Mouse (Mus musculus) retina, postnatal 1 day (tissue): ENCODE measurements around the gene Taldo1.
A peak's percentile ranks its signal among the peaks of the same experiment; 100 is the strongest.

Source experiments
- DNase-seq: peaks from one replicate; pipeline ENCODE4 v3.0.0-alpha.2; 2012

The Taldo1 gene

DNA sequence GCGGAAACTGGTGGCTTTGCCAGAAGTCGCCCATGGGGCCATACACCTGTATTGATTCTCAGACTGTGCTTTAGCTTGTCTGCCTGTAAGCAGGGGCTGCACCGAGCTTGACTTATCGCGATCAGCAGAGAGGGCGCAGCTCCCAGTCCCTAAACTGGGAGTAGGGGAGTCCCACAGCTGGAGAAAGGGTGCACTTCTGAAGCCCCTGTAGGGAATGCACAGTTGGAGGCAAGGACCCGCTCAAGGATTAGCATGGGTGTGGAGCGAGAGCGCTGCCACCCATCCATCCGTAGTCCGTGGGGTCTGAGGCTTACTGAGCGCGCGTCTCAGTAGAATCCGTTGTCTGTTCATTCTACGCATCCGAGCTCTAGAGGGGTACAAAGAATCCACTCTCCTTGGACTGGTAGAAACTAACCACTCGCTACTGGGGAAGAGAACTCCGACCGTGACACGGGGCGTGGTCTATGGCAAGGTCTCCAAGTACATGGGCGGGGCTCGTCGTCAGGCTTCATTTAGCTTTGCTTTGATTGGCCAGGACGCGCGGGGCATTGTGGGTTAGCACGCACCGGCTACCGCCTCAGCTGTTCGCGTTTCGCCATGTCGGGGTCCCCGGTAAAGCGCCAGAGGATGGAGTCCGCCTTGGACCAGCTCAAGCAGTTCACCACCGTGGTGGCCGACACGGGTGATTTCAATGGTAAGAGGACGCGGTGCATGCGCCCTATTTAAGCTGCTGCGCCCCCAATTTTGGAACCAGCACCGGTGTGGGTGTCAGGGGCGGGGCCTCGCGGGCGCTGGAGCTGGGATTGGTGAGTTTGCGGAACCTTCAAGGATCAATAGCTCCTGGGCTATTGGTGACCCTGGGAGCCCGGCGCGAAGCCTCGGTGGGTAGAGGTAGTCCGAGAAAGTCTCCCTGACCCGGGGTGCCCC is at the start of gene Taldo1:
Gene Taldo1 (plus strand): TSS at position 575 of the 927 bp plus-strand sequence.
- DNase-seq: peak; percentile 97

DNA sequence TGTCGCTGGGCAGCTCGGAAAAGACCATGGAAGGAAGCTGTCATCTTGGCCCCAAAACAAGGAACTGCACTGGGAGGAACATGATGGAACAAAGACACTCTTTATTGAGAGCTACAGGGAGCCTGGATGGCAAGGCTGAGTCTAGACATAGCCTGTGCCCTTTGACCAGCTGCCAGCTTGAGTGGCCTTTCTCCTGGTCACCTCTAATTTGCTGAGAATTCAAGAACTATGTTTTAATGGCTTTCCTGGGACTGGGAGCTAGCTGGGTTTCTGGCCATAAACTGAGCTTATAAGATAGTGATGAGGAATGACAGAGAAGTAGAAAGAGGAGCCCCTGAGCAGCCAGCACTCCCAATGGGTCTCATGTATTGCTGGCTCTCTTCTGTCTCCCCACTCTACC is 48.8 kb upstream of the Taldo1 start:
- DNase-seq: no peak

DNA sequence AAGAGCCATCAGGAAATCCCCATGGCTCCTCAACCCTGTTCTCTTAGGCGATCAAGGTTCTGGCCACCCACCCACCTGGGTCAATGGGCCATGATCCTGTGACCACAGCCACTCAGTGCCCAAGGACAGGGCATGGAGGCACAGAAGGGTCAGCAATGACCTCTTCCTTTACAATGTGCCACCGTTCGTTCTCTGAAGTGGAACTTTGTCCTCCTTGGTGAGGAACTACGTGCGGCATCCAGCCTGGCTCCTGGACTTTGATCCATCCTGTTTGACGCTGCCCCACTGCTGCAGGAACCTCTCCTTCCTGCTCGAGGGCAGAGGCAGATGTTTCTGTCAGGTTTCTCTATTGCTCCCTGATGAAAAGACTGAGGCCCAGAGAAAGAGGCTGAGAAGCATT is 48.3 kb upstream of the Taldo1 start:
- DNase-seq: no peak

DNA sequence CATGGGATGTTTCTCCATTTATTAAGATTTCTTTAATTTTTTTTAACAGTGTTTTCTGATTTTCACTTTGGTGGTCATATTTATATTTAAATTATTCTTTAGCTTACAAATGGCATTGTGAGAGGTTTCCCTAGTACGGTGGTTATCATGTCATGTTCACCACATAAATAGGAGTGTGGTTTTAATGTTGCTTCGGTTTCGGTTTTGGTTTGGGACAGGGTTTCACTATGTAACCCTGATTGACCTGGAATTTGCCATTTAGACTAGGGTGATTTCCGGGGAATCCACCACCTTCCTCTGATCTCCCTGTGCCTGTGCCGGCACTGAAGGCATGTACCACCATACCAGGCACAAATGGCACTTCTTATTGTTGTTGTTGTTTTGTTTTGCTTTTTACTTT is 47.2 kb upstream of the Taldo1 start:
- DNase-seq: no peak

DNA sequence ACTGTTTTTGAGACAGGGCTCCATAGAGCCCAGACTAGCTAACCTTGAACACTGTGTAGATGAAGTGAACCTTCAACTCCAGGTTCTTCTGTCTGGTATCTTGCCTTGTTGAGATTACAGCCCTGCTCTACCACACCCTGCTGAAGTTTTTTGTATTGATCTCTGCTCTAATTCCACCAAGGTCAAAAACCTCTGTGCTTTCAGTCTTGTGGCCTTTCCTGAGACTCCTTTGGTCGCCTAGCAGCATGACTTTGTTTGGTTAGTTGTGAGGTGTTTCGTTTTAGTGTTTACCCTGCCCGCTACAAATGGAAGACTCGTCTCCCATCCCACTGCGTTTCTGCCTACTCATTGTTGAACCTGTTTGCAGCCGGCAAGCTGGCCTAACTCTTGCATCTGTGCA is 40.9 kb upstream of the Taldo1 start:
- no peak for DNase-seq

DNA sequence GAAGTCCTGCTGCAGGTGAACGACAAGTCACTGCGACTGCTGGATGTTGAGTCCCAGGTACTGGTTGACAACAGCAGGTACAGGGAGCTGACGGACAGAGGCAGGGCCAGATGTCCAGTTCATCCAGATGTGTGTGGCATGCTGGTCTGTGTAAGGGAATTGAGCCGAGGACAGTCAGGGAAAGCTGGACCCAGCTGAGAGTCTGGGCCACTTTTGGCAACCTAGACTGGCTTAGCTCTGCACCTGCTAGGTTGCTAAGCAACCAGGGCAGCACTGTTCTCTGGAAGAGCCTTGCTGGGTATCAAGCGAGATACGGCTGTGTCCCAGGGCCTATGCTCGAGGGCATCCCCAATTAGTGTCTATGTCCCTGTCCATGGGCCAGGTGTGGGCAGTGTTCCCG is 36.9 kb upstream of the Taldo1 start:
- peak; percentile 23 for DNase-seq

DNA sequence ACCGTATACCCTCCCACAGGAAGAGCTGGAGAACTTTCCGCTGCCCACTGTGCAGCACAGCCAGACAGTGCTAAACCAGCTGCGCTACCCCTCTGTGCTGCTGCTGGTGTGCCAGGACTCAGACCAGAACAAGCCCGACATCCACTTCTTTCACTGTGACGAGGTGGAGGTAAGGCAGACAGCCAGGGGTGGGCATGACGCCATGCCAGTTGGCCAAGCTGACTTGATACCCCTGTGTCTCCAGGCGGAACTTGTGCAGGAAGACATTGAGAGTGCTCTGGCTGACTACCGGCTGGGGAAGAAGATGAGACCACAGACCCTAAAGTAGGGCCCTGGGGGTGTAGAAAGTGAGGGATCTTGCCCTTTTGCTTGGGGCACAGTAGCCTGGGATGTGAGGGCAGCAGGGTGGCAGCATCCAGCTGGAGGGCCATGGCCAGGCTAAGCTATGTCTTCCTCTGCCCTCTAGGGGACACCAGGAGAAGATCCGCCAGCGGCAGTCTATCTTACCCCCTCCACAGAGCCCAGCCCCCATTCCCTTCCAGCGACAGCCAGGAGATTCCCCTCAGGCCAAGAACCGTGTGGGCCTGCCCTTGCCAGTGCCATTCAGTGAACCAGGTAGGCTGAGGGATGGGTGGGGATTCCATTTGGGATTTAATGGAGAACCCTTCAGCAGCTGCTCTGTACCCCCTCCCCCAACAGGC is 36.2 kb upstream of the Taldo1 start:
- peak; percentile 58 for DNase-seq

DNA sequence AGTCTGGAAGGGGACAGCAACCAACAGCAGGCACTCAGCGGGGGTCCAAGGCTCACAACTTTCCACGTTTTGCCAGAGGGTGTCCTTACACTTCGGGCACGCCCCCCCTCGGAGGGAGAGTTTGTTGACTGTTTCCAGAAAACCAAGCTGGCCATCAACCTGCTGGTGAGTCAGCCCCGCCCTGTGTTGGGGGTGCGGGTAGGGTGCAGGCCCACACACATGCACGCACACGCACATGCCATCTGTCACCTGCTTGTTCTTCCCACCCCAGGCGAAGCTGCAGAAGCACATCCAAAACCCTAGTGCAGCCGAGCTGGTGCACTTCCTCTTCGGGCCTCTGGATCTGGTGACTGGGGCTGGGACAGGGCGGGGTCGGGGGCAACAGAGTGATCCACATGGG is 35.0 kb upstream of the Taldo1 start:
- no peak for DNase-seq

DNA sequence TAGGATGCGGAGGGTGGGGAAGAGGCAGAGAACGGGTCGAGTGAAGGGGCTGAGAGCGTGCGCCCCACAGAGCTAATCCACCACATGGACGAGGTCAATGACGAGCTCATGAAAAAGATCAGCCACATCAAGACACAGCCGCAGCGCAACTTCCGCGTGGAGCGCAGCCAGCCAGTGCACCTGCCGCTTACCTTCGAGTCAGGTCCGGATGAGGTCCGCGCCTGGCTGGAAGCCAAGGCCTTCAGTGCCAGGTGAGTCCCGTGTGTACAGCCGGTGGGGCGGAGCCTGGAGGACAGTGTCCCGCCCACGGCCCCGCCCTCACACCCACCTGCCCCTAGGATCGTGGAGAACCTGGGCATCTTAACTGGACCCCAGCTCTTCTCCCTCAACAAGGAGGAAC is 30.5 kb upstream of the Taldo1 start:
- peak; percentile 20 for DNase-seq

DNA sequence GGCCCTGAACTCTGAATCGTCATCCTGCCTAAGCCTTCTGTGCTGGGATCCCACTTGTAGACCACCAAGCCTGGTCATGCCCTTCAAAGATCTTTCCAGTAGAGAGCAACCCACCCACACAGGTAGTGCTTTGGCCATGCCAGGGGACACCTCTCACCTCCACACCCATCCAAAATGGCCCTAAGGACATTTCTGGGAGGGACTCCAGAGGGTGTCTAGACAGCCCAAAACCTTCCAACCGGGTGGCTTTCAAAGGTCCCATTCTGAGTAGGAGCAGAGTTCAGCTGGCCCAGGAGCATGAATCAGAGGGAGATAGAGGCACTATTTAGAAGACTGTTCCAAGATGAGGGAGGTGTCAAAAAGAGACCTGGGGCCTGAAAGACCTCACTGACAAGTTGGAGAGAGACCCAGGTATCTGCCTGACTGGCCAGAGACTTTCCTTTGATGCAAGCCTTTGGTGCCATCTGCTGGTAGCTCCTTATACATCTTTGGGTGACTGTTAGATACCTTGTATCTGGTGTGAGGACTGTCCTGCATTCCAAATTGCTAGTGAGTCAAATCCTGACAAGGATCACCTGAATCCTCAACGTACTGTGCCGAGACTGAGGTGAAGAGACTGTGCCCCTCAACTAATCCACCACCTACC is 28.8 kb upstream of the Taldo1 start:
- DNase-seq: peak; percentile 82

DNA sequence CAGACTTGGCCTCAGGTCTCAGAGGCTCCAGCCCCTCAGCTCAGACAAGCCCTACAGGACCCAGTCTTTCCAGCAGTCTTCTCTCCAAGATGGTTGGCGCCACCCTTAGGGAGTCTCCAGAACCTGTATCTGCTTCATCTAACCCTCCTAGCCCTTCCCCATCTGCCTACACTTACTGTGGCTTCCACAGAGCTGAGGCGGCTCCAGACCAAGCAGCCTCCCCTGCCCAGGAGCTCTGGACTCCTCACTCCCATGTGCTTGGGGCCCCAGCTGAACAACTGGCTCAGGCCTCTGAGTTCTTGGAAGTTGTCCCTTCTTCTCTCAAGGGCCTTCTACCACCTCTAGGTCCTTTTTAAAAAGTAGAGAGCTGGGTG is 28.3 kb upstream of the Taldo1 start:
- DNase-seq: no peak

DNA sequence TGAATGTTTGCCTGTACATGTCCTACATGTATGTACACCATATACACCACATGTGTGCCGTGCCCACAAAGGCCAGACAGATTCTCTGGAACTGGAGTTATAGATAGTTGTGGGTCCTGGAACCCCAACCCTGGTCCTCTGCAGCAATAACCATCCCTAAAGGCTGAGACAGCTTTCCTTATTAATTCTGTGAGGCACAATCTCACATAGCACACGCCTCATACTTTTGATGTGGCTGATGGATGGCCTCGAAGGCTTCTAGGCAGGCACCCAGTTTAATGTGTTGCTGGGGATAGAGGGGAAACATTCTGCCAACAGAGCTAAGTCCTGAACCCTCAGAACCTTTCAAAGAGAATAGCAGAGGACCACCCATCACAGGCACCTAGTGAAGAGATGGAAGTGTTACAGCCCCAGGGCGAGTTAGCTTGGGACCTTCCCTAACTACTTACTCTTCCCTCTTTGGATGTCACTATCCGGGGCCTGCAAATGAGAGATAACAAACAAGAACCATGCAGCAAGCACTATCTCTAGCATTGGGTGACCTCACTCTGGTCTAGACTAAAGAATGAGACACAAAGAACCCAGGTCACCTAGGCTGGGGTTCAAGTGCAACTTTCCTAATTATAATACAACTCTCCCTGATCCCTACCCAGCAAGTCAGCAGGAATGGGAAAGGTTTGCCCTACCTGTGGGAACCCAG is 27.5 kb upstream of the Taldo1 start:
- no peak for DNase-seq

DNA sequence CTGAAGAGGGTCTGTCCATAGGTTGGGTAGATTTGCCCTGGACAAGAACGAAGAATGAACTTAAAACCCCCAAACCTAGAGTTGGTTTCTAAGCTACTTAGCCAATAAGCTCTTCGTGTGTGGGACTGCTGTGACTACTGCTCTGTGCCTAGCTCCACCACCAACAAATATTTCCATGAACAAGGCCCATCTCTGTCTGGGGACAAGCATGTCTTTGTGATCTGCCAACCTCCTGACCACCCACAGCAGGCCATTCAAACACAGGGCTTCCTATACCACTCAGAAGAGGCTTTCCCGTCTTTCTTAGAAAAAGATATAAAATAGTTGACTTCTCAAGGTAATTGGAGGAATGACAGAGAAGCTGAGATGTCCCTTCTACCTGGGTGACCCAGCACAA is 27.0 kb upstream of the Taldo1 start:
- no peak for DNase-seq

DNA sequence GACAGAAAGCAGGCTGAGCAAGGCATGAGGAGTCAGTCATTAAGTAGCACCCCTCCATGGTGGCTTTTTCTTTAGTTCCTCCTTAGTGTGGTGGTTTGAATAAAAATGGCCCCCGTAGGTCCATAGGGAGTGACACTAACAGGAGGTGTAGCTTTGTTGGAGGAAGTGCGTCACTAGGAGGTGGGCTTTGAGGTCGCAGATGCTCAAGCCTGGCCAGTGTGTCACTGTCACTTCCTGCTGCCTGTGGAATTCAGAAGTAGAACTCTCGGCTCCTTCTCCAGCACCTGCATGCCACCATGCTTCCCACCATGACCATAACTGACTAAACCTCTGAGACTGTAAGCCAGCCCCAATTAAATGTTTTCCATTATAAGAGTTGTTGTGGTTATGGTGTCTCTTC is 24.6 kb upstream of the Taldo1 start:
- no peak for DNase-seq

DNA sequence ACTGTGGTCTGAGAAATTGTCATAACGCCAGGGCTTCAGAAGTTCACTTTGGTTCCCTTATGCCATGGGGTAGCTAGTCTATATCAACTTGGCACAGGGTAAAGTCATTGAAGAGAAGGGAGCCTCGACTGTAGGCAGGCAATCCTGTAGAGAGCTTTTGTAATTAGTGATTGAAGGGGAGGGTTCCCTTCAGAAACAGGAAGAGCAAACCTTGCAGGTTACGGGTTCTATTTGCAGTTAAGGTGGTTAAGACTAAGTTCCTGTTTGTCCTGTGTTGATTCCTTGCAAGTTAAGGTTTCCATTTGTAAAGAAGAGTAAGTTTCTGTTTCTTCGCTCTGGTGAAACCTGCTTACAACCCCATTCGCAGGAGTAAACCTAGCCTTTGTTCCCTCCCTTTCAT is 22.1 kb upstream of the Taldo1 start:
- no peak for DNase-seq

DNA sequence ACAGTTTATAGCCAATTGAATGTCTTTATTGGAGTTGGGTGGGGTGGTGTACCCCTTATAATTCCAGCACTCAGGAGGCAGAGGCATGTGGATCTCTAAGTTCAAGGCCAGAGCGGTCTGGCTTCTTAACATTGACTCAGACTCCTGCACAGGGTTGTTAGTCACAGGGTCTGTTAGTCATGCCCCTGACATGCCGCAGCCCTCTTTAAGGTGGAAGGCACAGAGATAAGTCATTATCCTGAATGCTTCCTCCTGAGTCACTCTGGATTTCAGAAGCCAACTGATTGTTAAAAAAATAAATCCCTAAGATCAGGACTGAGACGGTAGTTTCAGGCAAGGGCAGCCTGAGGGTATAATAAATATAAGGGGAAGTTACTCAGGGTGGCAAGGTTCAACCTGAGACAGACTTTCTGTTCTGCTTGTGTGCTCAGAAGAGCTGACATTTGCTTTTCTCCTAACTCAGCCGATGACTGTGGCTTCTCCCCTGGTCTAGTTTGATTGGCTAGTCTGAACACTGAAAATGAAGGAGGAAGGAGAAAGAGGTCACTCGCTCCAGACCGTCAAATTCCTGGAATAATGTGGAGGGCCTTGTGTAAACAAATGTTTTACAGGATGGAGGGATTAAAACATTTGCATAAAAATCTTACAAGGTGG is 19.9 kb upstream of the Taldo1 start:
- DNase-seq: no peak

DNA sequence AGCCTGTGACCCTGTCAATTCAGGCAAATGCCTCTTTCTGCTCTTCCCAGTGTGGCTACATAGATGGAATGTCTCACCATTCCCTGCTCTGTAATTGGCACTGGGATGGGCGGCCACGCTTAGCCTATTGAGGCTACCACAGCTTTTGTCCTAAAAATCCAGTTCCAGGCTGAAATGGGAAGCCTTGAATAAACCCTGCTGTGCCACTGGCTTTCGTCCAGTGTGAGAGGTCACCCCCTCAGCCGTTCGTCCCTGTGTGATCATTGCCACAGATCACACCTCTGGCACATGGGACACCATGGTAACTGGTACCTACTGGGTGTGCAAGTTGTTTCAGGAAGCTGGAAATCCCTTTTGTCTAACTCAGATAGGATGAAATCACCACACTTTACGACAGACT is 18.4 kb upstream of the Taldo1 start:
- DNase-seq: no peak

DNA sequence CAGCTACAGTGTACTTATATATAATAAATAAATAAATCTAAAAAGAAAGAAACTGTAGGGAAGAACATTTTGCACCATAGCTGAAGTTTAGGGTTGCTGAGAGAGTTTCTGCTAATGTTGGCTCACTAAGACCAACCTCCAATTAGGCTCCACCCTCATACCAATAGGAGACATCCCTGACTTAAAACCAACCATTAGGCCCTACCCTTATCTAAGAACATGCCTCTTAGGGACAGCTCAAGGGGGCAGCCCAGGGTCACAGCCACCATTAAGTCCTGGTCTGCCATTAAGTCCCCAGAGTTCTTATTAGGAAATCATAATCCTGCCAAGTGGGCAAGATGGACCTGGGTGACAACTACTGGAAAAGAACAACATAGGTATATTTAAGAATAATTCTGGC is 17.6 kb upstream of the Taldo1 start:
- DNase-seq: no peak

DNA sequence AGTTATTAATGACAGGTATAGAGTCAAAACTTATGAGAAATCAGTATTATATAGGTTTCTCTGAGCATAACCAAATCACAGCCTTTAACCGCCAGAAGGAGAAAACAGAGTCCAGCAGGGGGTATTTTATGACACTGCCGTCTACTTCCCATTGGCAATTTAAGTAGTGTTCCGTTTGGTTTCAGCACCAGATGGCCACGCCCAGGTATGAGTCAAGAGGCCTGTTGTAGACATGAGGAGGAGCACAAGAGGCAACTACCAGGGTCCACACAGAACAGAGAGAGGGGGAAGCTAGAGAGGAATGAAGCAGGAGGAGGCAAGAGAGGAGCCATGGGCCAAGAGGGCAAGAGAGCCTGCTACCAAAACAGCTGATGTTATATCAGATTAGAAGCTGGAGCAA is 12.4 kb upstream of the Taldo1 start:
- DNase-seq: no peak

DNA sequence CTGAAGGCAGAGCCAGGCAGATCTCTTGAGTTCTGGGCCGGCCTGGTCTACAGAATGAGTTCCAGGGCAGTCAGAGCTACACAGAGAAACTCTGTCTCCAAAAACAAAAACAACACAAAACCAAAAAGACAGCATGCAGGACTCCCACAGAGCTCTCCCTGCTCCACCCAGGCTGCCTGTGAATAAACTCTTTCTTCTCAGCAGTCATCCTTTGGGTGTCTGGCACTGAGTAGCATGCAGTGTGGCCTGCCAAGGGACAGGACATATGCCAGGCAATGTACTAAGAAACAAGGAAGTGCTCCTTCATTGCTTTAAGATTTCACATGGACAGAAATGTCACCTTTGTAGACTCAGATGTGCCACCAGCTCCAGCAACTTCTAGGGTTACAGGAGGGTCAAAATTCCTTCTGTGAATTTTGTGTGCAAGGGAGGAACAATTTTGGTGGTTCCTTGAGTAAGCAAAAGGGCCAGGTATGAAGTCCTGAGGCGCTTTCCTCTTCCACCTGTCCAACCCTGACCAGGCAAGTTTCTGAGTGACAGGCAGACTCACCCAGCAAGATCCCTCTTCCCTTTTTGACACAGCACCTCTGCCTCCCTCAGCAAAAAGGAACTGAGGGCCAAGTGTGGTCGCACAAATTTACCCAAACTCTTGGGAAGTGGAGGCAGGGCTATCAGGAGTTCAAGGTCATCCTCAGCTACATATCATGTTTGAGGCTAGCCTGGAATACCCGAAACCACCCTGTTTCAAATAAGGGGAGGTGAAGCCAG is 10.7 kb upstream of the Taldo1 start:
- DNase-seq: no peak

DNA sequence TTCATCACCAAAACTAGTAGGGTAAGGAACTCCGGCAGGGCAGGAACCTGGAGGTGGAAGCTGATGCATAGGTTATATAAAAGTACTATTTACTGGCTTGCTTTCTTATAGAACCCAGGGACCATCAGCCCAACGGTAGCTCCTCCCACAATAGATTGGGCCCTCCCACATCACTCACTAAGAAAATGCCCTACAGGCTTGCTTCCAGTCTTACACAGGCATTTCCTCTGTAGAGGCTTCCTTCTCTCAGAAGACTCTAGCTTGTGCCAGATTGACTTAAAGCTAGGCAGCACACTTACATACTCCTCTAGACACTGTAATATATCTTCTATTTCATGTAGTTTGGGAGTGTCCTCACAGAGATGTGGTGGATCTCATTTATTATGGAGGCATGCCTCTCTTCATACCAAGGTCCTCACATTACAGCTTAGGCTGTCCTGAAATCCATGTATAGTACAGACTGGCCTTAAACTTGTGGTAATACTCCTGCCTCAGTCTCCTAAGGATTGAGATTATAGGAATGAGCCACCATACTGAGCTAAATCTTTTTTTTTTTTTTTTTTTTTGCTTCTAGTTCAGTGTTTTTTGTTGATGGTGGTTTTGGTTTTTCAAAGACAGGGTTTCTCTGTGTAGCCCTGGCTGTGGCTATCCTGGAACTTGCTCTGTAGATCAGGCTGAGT is 4.1 kb upstream of the Taldo1 start:
- no peak for DNase-seq
